ENCODE assay signal across 18 mouse cellular contexts in the genomic region with DNA sequence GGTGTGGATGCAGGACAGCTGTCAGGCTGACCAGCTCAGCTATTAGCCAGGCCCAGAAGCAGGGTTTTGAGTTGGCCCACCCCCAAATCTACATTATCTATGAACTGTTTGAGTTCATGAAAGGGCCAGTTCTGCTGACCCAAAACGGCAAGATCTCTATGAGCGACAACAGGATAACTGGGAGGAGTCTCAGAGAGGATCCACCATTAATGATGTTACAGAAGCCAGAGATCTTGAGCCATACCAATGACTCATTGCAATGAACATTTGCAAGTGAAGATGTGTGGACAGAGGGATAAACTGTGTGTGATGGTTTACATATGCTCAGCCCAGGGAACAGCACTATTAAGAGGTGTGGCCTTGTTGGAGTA. TPM values are rescaled to one million over a fixed set of nuclear protein-coding genes. Genes with fewer than 3 reads are reported as not detected.
DNase-seq lines count a peak whose midpoint lies in the region; ATAC-seq lines count a peak whose summit lies in the region.
"Had no signal": no experiment of that assay in that cellular context is flagged by ENCODE, and none has a peak within 500 bp of the region (broad histone marks: within the 10 kb centered on the region; RNA-seq: fewer than 3 reads in every experiment).

No protein-coding gene starts in this region.

- intact Hi-C loops in heart, postnatal 14 days (cut with DNase I): no loop called here

- peaks cover 44% of the 10 kb centered on the region for H3K4me1 ChIP-seq in heart, embryonic 11.5 days (ENCODE audit: control insufficient read depth, insufficient read depth, low read length)
- H3K4me1 ChIP-seq in megakaryocyte, embryonic 14.5 days: peaks cover 66% of the 10 kb centered on the region
- H3K4me1 ChIP-seq: hindbrain, embryonic 15.5 days had no signal

- H3K9ac ChIP-seq in heart, embryonic 11.5 days (ENCODE audit: low read depth, low read length): no peak overlapping the region
- H3K9ac ChIP-seq: forebrain, postnatal 0 days; hindbrain, embryonic 15.5 days had no signal

- H3K36me3 ChIP-seq in heart, embryonic 11.5 days (ENCODE audit: control insufficient read depth, insufficient read depth, low read length): peaks cover 34% of the 10 kb centered on the region
- peaks cover 91% of the 10 kb centered on the region for H3K36me3 ChIP-seq in megakaryocyte, embryonic 14.5 days (replicated peaks; ENCODE audit: low read length)

- H3K27me3 ChIP-seq in heart, embryonic 11.5 days (ENCODE audit: control insufficient read depth, insufficient read depth, low read length): no peaks in the 10 kb centered on the region
- H3K27me3 ChIP-seq in megakaryocyte, embryonic 14.5 days (replicated peaks): no peaks in the 10 kb centered on the region
- H3K27me3 ChIP-seq: hindbrain, embryonic 15.5 days had no signal

- H3K4me3 ChIP-seq in heart, embryonic 11.5 days (ENCODE audit: low read depth, low read length): no peak overlapping the region
- H3K4me3 ChIP-seq in megakaryocyte, embryonic 14.5 days (replicated peaks): peak overlapping the region; percentile 52
- H3K4me3 ChIP-seq: erythroblast, embryonic 14.5 days; hindbrain, embryonic 15.5 days had no signal

- H3K4me2 ChIP-seq in heart, embryonic 11.5 days: no peak overlapping the region
- H3K4me2 ChIP-seq: hindbrain, embryonic 15.5 days had no signal

- WGBS in heart, embryonic 11.5 days (ENCODE audit: insufficient replicate concordance): 59% methylated on average over 2 of the region's 2 CpGs

- no peak for DNase-seq in heart, postnatal 14 days
- peak; percentile 77 for DNase-seq in lung, postnatal 10 days
- no peak for DNase-seq in thymus, postnatal 25 days
- no peak for DNase-seq in MN1 (ENCODE audit: low spot score)
- no peak for DNase-seq in frontal cortex, postnatal 36 days (ENCODE audit: low spot score in 2 of 2)
- DNase-seq: adrenal gland, adult 8-10 months; cerebellum, adult 8-10 months; embryo, embryonic 11 days; forebrain, postnatal 0 days; kidney, adult 8-10 months; kidney, postnatal 36 days; right cerebral cortex, postnatal 25 days; thymus, adult 2 months had no signal

- no peaks in the 10 kb centered on the region for H3K9me3 ChIP-seq in heart, embryonic 11.5 days (replicated peaks; ENCODE audit: control insufficient read depth, low read length)
- H3K9me3 ChIP-seq in megakaryocyte, embryonic 14.5 days: no peaks in the 10 kb centered on the region
- H3K9me3 ChIP-seq: hindbrain, embryonic 15.5 days had no signal

- peak overlapping the region; percentile 82 for H3K27ac ChIP-seq in heart, embryonic 11.5 days (ENCODE audit: low read depth, low read length)
- H3K27ac ChIP-seq: hindbrain, embryonic 15.5 days had no signal

- no peak; the same call in 1 of the 2 replicates for ATAC-seq in heart, embryonic 11.5 days (replicated peaks; ENCODE audit: insufficient number of reproducible peaks, low FRiP score, low TSS enrichment)
- ATAC-seq in megakaryocyte, adult 5-6 weeks (ENCODE audit: poor library complexity, severe bottlenecking): no peak
- ATAC-seq: forebrain, postnatal 0 days had no signal

RNA-seq across cellular contexts. Expression of gene Gyg, which starts 23.8 kb away (rescaled TPM):
- polyA plus RNA-seq in heart, embryonic 11.5 days (2014; fragmentation: Nextera tagmentation; extraction: Ambion mirVana): 797 and 836 TPM in 2 replicates
- total RNA-seq in heart, postnatal 14 days (2021): 100 to 1,000 TPM; 135 to 136 TPM
- polyA plus RNA-seq in megakaryocyte, embryonic 14.5 days (2012; ENCODE audit: insufficient read depth, low replicate concordance): 10.6 and 14.8 TPM in 2 replicates
- total RNA-seq in megakaryocyte, adult 5-6 weeks (2015): 190 and 197 TPM in 2 replicates
- total RNA-seq in megakaryocyte, adult 5-6 weeks (2017): 64.1 and 69.4 TPM in 2 replicates
